Mouse (Mus musculus) cerebellum, adult 2 months (tissue): ENCODE data around the gene Reep3. TPM values are rescaled to one million over a fixed set of nuclear protein-coding genes. Genes with fewer than 3 reads are reported as not detected.
"Not testable (repeated sequence)": the region's sequence is repeated elsewhere in the genome, so short reads cannot be mapped to it uniquely, and the experiment has no call there.

Source experiments
- DNase-seq, 2 experiments: peaks; one replicate each; pipeline ENCODE4 v3.0.0; 2021
- H3K27ac ChIP-seq: fragments of 200-500 bp; 2 replicates; pipeline ENCODE4 v1.5.1; 2012; ENCODE audit warnings: low read length, control low read depth, inconsistent platforms; ENCODE audit not compliant: insufficient read depth
- H3K27me3 ChIP-seq: fragments of 200-500 bp; 2 replicates; pipeline ENCODE4 v1.6.1; 2012; ENCODE audit warnings: inconsistent platforms, mild to moderate bottlenecking, low read length, moderate library complexity; ENCODE audit not compliant: control insufficient read depth, insufficient read depth
- H3K4me1 ChIP-seq: fragments of 200-500 bp; 2 replicates; pipeline ENCODE4 v1.6.1; 2011; ENCODE audit warnings: low read length; ENCODE audit not compliant: control insufficient read depth, insufficient read depth
- H3K4me3 ChIP-seq: fragments of 200-500 bp; replicated peaks from 2 replicates; pipeline ENCODE3; 2011; ENCODE audit warnings: mild to moderate bottlenecking, low read depth, low read length, control low read depth; ENCODE audit not compliant: insufficient read depth
- CTCF ChIP-seq: fragments of 200-500 bp; IDR thresholded peaks from 2 replicates; pipeline ENCODE4 v1.5.1; 2011; ENCODE audit warnings: low read depth, mild to moderate bottlenecking, control low read depth, low read length, moderate library complexity, borderline replicate concordance; ENCODE audit not compliant: insufficient read depth
- POLR2A ChIP-seq: fragments of 200-500 bp; IDR thresholded peaks from 2 replicates; pipeline ENCODE4 v1.6.1; 2011; ENCODE audit warnings: low read length, control low read depth, borderline replicate concordance; ENCODE audit not compliant: insufficient read depth
- WGBS: fragments of 180-500 bp; shearing (Covaris S2); methylation state at CpG from one replicate; pipeline ENCODE4 v1.1.7; 2018; 5-methylcytosine and 5-hydroxymethylcytosine counted together
- polyA plus RNA-seq: library from polyadenylated mRNA; depleted of rRNA; stranded (reverse); fragments of >200 nt; gene quantifications from 2 replicates; pipeline ENCODE4 v1.2.3, GENCODE M21; 2012

Reep3 gene
- polyA plus RNA-seq, 1 experiment, result 44.0 TPM

- no peak for DNase-seq
- H3K27ac ChIP-seq, result no peak overlapping the region
- TF ChIP-seq CTCF (no peak), POLR2A (no peak)
- WGBS, result 92% methylated on average over 12 of the region's 12 CpGs
- H3K4me3 ChIP-seq, result no peak overlapping the region
- no peaks in the 10 kb centered on the region for H3K27me3 ChIP-seq
- H3K4me1 ChIP-seq, result peaks cover 7% of the 10 kb centered on the region; the same call in 1 of the 2 replicates
Measured at GRCm38 (mm10) chr10:67014746-67015145, 82.0 kb downstream of the Reep3 start.

GRCm38 (mm10) chr10:67010521-67010920, 86.2 kb downstream of the Reep3 start:
- TF ChIP-seq POLR2A (no peak), CTCF (no peak)
- no peak for DNase-seq
- no peaks in the 10 kb centered on the region for H3K27me3 ChIP-seq
- no peak overlapping the region for H3K27ac ChIP-seq
- H3K4me3 ChIP-seq, result no peak overlapping the region
- 88% methylated on average over 12 of the region's 12 CpGs for WGBS
- no peaks in the 10 kb centered on the region for H3K4me1 ChIP-seq

- DNase-seq, result no peak
- no peaks in the 10 kb centered on the region for H3K27me3 ChIP-seq
- no peak overlapping the region for H3K27ac ChIP-seq
- TF ChIP-seq CTCF, result no peak
- no peak for TF ChIP-seq POLR2A
- H3K4me1 ChIP-seq, result peaks cover 9% of the 10 kb centered on the region; the same call in 1 of the 2 replicates
- no peak overlapping the region for H3K4me3 ChIP-seq
- 48% methylated on average over 12 of the region's 12 CpGs for WGBS
Measured at GRCm38 (mm10) chr10:67004527-67005042, 92.2 kb downstream of the Reep3 start.

GRCm38 (mm10) chr10:67003743-67004526, 92.8 kb downstream of the Reep3 start:
- peak; percentile 37 to 57 for DNase-seq
- H3K27me3 ChIP-seq, result no peaks in the 10 kb centered on the region
- no peak for TF ChIP-seq POLR2A
- H3K27ac ChIP-seq, result no peak overlapping the region
- H3K4me1 ChIP-seq, result peaks cover 9% of the 10 kb centered on the region; the same call in 1 of the 2 replicates
- H3K4me3 ChIP-seq, result peak overlapping the region; percentile 33
- 20% methylated on average over 22 of the region's 22 CpGs for WGBS

- 49% methylated on average over 25 of the region's 25 CpGs for WGBS
Measured at GRCm38 (mm10) chr10:67003009-67003742, 93.6 kb downstream of the Reep3 start.

GRCm38 (mm10) chr10:67002207-67003008, 94.3 kb downstream of the Reep3 start:
- TF ChIP-seq CTCF (no peak), POLR2A (no peak)
- DNase-seq, result peak in 1 of 2 experiments; percentile 29
- Histone ChIP-seq H3K4me3 (no peak overlapping the region), H3K27ac (no peak overlapping the region), H3K27me3 (no peaks in the 10 kb centered on the region), H3K4me1 (peaks cover 9% of the 10 kb centered on the region; the same call in 1 of the 2 replicates)
- 29% methylated on average over 30 of the region's 30 CpGs for WGBS

More at GRCm38 (mm10) chr10:67003009-67003742, 93.6 kb downstream of the Reep3 start:
- no peak for TF ChIP-seq CTCF
- no peak for TF ChIP-seq POLR2A
- Histone ChIP-seq H3K4me1 (peaks cover 9% of the 10 kb centered on the region; the same call in 1 of the 2 replicates), H3K27ac (no peak overlapping the region), H3K27me3 (no peaks in the 10 kb centered on the region), H3K4me3 (no peak overlapping the region)
- DNase-seq, result peak; percentile 36 to 38

- 84% methylated on average over 13 of the region's 13 CpGs for WGBS
- not testable (repeated sequence) for DNase-seq, H3K4me3 ChIP-seq
Measured at GRCm38 (mm10) chr10:67000958-67001615, 95.7 kb downstream of the Reep3 start.

More at GRCm38 (mm10) chr10:67000958-67001615, 95.7 kb downstream of the Reep3 start:
- H3K4me1 ChIP-seq, H3K27ac ChIP-seq, H3K27me3 ChIP-seq: not testable (repeated sequence)
